22 mouse cellular contexts compared by ENCODE assay signal in genomic region chr15:81676637-81677036, GRCm38 (mm10).
"Had no signal": no experiment of that assay in that cellular context is flagged by ENCODE, and none has a peak within 500 bp of the region (broad histone marks: within the 10 kb centered on the region; RNA-seq: fewer than 3 reads in every experiment).

No protein-coding gene starts in this region.

- H3K27ac ChIP-seq: limb, embryonic 12.5 days; limb, embryonic 15.5 days; liver, embryonic 14.5 days; lung, embryonic 15.5 days; midbrain, embryonic 12.5 days; midbrain, embryonic 15.5 days; neural tube, embryonic 12.5 days; neural tube, embryonic 15.5 days; stomach, postnatal 0 days had no signal

- H3K4me3 ChIP-seq: limb, embryonic 12.5 days; limb, embryonic 15.5 days; lung, embryonic 15.5 days; midbrain, embryonic 12.5 days; midbrain, embryonic 15.5 days; neural tube, embryonic 12.5 days; neural tube, embryonic 15.5 days had no signal

- H3K4me2 ChIP-seq: limb, embryonic 12.5 days; limb, embryonic 15.5 days; liver, embryonic 11.5 days; lung, embryonic 15.5 days; midbrain, embryonic 12.5 days; midbrain, embryonic 15.5 days; neural tube, embryonic 12.5 days; neural tube, embryonic 15.5 days had no signal

- DNase-seq: kidney, postnatal 14 days; kidney, postnatal 4 days; left cerebral cortex, postnatal 4 days; liver, postnatal 0 days; lung, postnatal 14 days; lung, postnatal 4 days; right cerebral cortex, adult 18-20 months; right cerebral cortex, postnatal 14 days; right cerebral cortex, postnatal 4 days; thymus, adult 2 months; thymus, postnatal 14 days; thymus, postnatal 4 days had no signal

- ATAC-seq: liver, postnatal 0 days; midbrain, embryonic 15.5 days had no signal

- H3K9ac ChIP-seq: limb, embryonic 12.5 days; limb, embryonic 15.5 days; liver, embryonic 14.5 days; liver, postnatal 0 days; lung, embryonic 15.5 days; midbrain, embryonic 12.5 days; midbrain, embryonic 15.5 days; neural tube, embryonic 12.5 days; neural tube, embryonic 15.5 days had no signal

- H3K4me1 ChIP-seq: limb, embryonic 12.5 days; limb, embryonic 15.5 days; lung, embryonic 15.5 days; midbrain, embryonic 12.5 days; midbrain, embryonic 15.5 days; neural tube, embryonic 12.5 days; neural tube, embryonic 15.5 days had no signal

- H3K9me3 ChIP-seq: limb, embryonic 12.5 days; limb, embryonic 15.5 days; lung, embryonic 15.5 days; midbrain, embryonic 12.5 days; midbrain, embryonic 15.5 days; neural tube, embryonic 12.5 days; neural tube, embryonic 15.5 days had no signal

- H3K27me3 ChIP-seq: limb, embryonic 12.5 days; limb, embryonic 15.5 days; lung, embryonic 15.5 days; midbrain, embryonic 12.5 days; midbrain, embryonic 15.5 days; neural tube, embryonic 12.5 days; neural tube, embryonic 15.5 days had no signal
